Mouse (Mus musculus): Measurements from ENCODE around the gene Pax6. TPM values are rescaled to one million over a fixed set of nuclear protein-coding genes. Genes with fewer than 3 reads are reported as not detected.

Pax6 gene
- total and polyA plus RNA-seq, 2 experiments from 2014 or later: 0.15 TPM; not detected in 1

GRCm38 (mm10) chr2:105697741-105698140 lies 29.0 kb downstream of the Pax6 start:
- DNase-seq (ENCODE audit: low spot score) (no peak), ATAC-seq (ENCODE audit: insufficient read depth, low read depth) (no peak)
- Histone ChIP-seq H3K4me3 (ENCODE audit: low read depth, low read length) (no peak overlapping the region), H3K36me3 (replicated peaks; ENCODE audit: control insufficient read depth, insufficient read depth, low read length) (0 out of 2 replicates have a peak, but pooled peaks cover 10% of the 10 kb centered on the region), H3K4me1 (ENCODE audit: control insufficient read depth, insufficient read depth) (no peaks in the 10 kb centered on the region), H3K27me3 (ENCODE audit: control insufficient read depth, insufficient read depth, low read length) (peaks cover 7% of the 10 kb centered on the region; the same call in 1 of the 2 replicates), H3K9me3 (replicated peaks; ENCODE audit: control insufficient read depth, low read length) (no peaks in the 10 kb centered on the region), H3K9ac (replicated peaks; ENCODE audit: low read depth, low read length) (no peak overlapping the region), H3K27ac (ENCODE audit: low read depth) (no peak overlapping the region), H3K4me2 (ENCODE audit: low read depth, low read length) (no peak overlapping the region)
- 83% methylated on average over 5 of the region's 5 CpGs for WGBS
- TF ChIP-seq EP300 (IDR thresholded peaks at IDR 0.05; ENCODE audit: low read depth): no peak
- TF ChIP-seq CTCF (IDR thresholded peaks at IDR 0.05; ENCODE audit: low read depth): no peak

DNA sequence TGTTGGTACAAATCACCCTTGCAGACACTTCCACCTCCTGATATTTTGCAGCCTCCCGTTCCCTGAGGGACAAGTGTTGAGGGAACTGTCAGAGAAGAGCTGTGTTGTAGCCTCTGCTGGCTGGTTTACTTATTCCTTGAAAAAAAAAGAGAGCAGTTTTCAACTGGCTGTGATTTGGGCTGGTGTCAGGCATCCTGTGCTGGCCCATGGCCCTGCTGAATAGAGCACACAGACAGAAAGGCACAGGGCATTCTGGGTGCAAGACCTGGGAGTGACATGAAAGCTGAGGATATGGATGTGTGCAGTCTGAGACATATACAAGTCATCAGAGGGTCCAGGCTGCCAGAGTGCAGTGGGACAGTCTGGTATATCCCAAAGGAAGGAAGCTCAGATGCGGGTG lies 29.9 kb downstream of the Pax6 start:
- DNase-seq (ENCODE audit: low spot score) (no peak), ATAC-seq (ENCODE audit: insufficient read depth, low read depth) (no peak)
- Histone ChIP-seq H3K36me3 (replicated peaks; ENCODE audit: control insufficient read depth, insufficient read depth, low read length) (0 out of 2 replicates have a peak, but pooled peaks cover 10% of the 10 kb centered on the region), H3K9ac (replicated peaks; ENCODE audit: low read depth, low read length) (no peak overlapping the region), H3K27ac (ENCODE audit: low read depth) (no peak overlapping the region), H3K4me1 (ENCODE audit: control insufficient read depth, insufficient read depth) (no peaks in the 10 kb centered on the region), H3K4me2 (ENCODE audit: low read depth, low read length) (no peak overlapping the region), H3K9me3 (replicated peaks; ENCODE audit: control insufficient read depth, low read length) (no peaks in the 10 kb centered on the region), H3K4me3 (ENCODE audit: low read depth, low read length) (no peak overlapping the region), H3K27me3 (ENCODE audit: control insufficient read depth, insufficient read depth, low read length) (no peaks in the 10 kb centered on the region)
- WGBS: 71% methylated on average over 2 of the region's 2 CpGs
- TF ChIP-seq CTCF (IDR thresholded peaks at IDR 0.05; ENCODE audit: low read depth) (no peak), EP300 (IDR thresholded peaks at IDR 0.05; ENCODE audit: low read depth) (no peak)

- DNase-seq (ENCODE audit: low spot score): no peak
- H3K27me3 ChIP-seq (ENCODE audit: control insufficient read depth, insufficient read depth, low read length): no peaks in the 10 kb centered on the region
- H3K4me2 ChIP-seq (ENCODE audit: low read depth, low read length): no peak overlapping the region
- 0 out of 2 replicates have a peak, but pooled peaks cover 10% of the 10 kb centered on the region for H3K36me3 ChIP-seq (replicated peaks; ENCODE audit: control insufficient read depth, insufficient read depth, low read length)
- no peak overlapping the region for H3K4me3 ChIP-seq (ENCODE audit: low read depth, low read length)
- no peak for ATAC-seq (ENCODE audit: insufficient read depth, low read depth)
- TF ChIP-seq EP300 (IDR thresholded peaks at IDR 0.05; ENCODE audit: low read depth) (no peak), CTCF (IDR thresholded peaks at IDR 0.05; ENCODE audit: low read depth) (no peak)
- no peaks in the 10 kb centered on the region for H3K4me1 ChIP-seq (ENCODE audit: control insufficient read depth, insufficient read depth)
- WGBS: 64% methylated on average over 4 of the region's 4 CpGs
- H3K9me3 ChIP-seq (replicated peaks; ENCODE audit: control insufficient read depth, low read length): no peaks in the 10 kb centered on the region
- H3K9ac ChIP-seq (replicated peaks; ENCODE audit: low read depth, low read length): no peak overlapping the region
- H3K27ac ChIP-seq (ENCODE audit: low read depth): no peak overlapping the region
Measured at GRCm38 (mm10) chr2:105701781-105702180, 33.1 kb downstream of the Pax6 start.

DNA sequence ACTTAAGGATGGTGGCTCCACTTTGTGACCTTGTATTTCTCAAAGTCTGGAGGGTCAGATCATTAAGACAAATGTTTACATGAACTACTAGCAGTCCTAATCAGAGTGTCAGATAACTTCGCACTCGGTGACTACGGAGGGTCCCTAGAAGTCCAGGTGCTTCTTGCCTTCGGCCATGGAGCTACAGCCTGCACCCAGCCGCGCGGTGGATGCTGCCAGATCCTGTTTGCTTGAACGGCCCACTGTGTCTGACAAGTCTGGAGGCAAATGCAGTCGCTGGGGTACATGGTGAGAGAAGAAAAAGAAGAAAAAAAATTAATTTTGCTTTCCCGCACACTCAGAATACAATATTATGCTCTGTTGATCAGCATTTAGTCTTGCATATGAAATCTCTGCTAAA lies 33.9 kb downstream of the Pax6 start:
- H3K4me2 ChIP-seq (ENCODE audit: low read depth, low read length): no peak overlapping the region
- H3K9ac ChIP-seq (replicated peaks; ENCODE audit: low read depth, low read length): no peak overlapping the region
- H3K4me1 ChIP-seq (ENCODE audit: control insufficient read depth, insufficient read depth): no peaks in the 10 kb centered on the region
- H3K27me3 ChIP-seq (ENCODE audit: control insufficient read depth, insufficient read depth, low read length): no peaks in the 10 kb centered on the region
- ATAC-seq (ENCODE audit: insufficient read depth, low read depth) (no peak), DNase-seq (ENCODE audit: low spot score) (no peak)
- 0 out of 2 replicates have a peak, but pooled peaks cover 10% of the 10 kb centered on the region for H3K36me3 ChIP-seq (replicated peaks; ENCODE audit: control insufficient read depth, insufficient read depth, low read length)
- WGBS: 80% methylated on average over 10 of the region's 10 CpGs
- no peak overlapping the region for H3K27ac ChIP-seq (ENCODE audit: low read depth)
- TF ChIP-seq EP300 (IDR thresholded peaks at IDR 0.05; ENCODE audit: low read depth) (no peak), CTCF (IDR thresholded peaks at IDR 0.05; ENCODE audit: low read depth) (no peak)
- no peak overlapping the region for H3K4me3 ChIP-seq (ENCODE audit: low read depth, low read length)
- no peaks in the 10 kb centered on the region for H3K9me3 ChIP-seq (replicated peaks; ENCODE audit: control insufficient read depth, low read length)

DNA sequence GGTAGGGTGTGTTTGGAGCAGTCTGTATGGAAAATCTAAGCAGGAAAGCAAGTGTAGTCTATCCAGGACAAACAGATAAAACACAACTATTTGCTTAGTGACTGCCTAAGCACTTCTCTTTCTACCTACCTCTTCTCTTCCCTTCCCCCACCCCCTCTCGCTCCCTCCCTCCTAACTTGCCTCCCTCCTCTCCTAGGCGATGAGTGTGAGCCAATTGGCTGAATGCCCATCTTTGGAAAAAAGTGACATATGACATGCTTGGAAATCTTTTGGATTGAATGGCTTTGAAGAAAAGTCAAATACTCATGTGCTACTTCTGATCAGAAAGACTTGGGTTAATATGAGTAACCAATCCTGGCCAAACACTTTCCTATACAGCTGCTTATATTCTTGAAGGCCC lies 36.6 kb downstream of the Pax6 start:
- Histone ChIP-seq H3K27me3 (ENCODE audit: control insufficient read depth, insufficient read depth, low read length) (no peaks in the 10 kb centered on the region), H3K4me3 (ENCODE audit: low read depth, low read length) (no peak overlapping the region), H3K4me1 (ENCODE audit: control insufficient read depth, insufficient read depth) (no peaks in the 10 kb centered on the region), H3K9me3 (replicated peaks; ENCODE audit: control insufficient read depth, low read length) (no peaks in the 10 kb centered on the region), H3K27ac (ENCODE audit: low read depth) (no peak overlapping the region), H3K36me3 (replicated peaks; ENCODE audit: control insufficient read depth, insufficient read depth, low read length) (0 out of 2 replicates have a peak, but pooled peaks cover 10% of the 10 kb centered on the region), H3K4me2 (ENCODE audit: low read depth, low read length) (no peak overlapping the region), H3K9ac (replicated peaks; ENCODE audit: low read depth, low read length) (no peak overlapping the region)
- no peak for TF ChIP-seq EP300 (IDR thresholded peaks at IDR 0.05; ENCODE audit: low read depth)
- no peak for TF ChIP-seq CTCF (IDR thresholded peaks at IDR 0.05; ENCODE audit: low read depth)
- no peak for DNase-seq (ENCODE audit: low spot score)
- WGBS: 67% methylated on average over 2 of the region's 2 CpGs
- ATAC-seq (ENCODE audit: insufficient read depth, low read depth): no peak

DNA sequence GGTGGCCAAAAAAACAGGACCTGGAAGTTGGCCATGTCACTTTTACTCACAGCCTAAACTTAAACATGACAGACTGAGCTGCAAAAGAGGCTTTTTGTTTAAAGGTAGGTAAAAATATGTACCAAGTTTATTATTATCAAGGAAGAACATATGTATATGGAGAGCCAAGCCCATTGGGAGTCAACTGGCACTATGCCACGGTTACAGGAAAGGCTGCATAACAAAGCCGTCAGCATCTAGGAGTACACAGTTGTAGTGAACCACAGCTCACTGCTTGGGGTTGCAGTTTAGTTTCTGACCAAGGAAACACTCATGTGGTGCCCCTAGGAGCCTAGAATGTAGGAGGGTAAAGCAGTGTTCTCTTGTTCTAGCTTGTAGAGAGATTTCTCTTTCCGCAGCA lies 40.4 kb downstream of the Pax6 start:
- H3K4me2 ChIP-seq (ENCODE audit: low read depth, low read length): no peak overlapping the region
- H3K9me3 ChIP-seq (replicated peaks; ENCODE audit: control insufficient read depth, low read length): no peaks in the 10 kb centered on the region
- H3K4me3 ChIP-seq (ENCODE audit: low read depth, low read length): no peak overlapping the region
- ATAC-seq (ENCODE audit: insufficient read depth, low read depth): no peak
- H3K27me3 ChIP-seq (ENCODE audit: control insufficient read depth, insufficient read depth, low read length): no peaks in the 10 kb centered on the region
- H3K36me3 ChIP-seq (replicated peaks; ENCODE audit: control insufficient read depth, insufficient read depth, low read length): no peaks in the 10 kb centered on the region
- H3K4me1 ChIP-seq (ENCODE audit: control insufficient read depth, insufficient read depth): no peaks in the 10 kb centered on the region
- TF ChIP-seq EP300 (IDR thresholded peaks at IDR 0.05; ENCODE audit: low read depth): no peak
- TF ChIP-seq CTCF (IDR thresholded peaks at IDR 0.05; ENCODE audit: low read depth): no peak
- no peak overlapping the region for H3K27ac ChIP-seq (ENCODE audit: low read depth)
- WGBS: 68% methylated on average over 3 of the region's 3 CpGs
- DNase-seq (ENCODE audit: low spot score): no peak
- H3K9ac ChIP-seq (replicated peaks; ENCODE audit: low read depth, low read length): no peak overlapping the region

Data from heart, postnatal 0 days (tissue).